Mouse (Mus musculus) embryonic fibroblast, embryonic 13.5 days (primary cell): ENCODE data around the gene St8sia1. TPM values are rescaled to one million over a fixed set of nuclear protein-coding genes. Genes with fewer than 3 reads are reported as not detected.

ENCODE experiments used
- H3K27ac ChIP-seq: 2 replicates; pipeline ENCODE4 v1.5.1; 2012; ENCODE audit warnings: low read length, control low read depth, inconsistent platforms; ENCODE audit not compliant: insufficient read depth
- H3K4me1 ChIP-seq: 2 replicates; pipeline ENCODE4 v1.6.1; 2011; ENCODE audit warnings: low read length; ENCODE audit not compliant: control insufficient read depth, insufficient read depth
- H3K4me3 ChIP-seq: 2 replicates; pipeline ENCODE4 v1.5.1; 2011; ENCODE audit warnings: mild to moderate bottlenecking, control low read depth, low read length; ENCODE audit not compliant: insufficient read depth
- CTCF ChIP-seq: IDR thresholded peaks from 2 replicates; pipeline ENCODE4 v1.5.1; 2011; ENCODE audit warnings: mild to moderate bottlenecking, control low read depth, low read length, moderate library complexity, borderline replicate concordance; ENCODE audit not compliant: insufficient read depth
- POLR2A ChIP-seq: IDR thresholded peaks from 2 replicates; pipeline ENCODE4 v1.6.1; 2011; ENCODE audit warnings: low read depth, mild to moderate bottlenecking, control low read depth, low read length, moderate library complexity
- polyA plus RNA-seq: library from polyadenylated mRNA; stranded (reverse); fragments of >200 nt; gene quantifications from 2 replicates; pipeline ENCODE4 v1.2.4, GENCODE M21; 2011; ENCODE audit warnings: low read depth; ENCODE audit not compliant: missing spikeins, insufficient read length

The St8sia1 gene
- polyA plus RNA-seq, 1 experiment = 0.07 TPM

- no peak for TF ChIP-seq CTCF
- no peak for TF ChIP-seq POLR2A
- Histone ChIP-seq H3K4me1 (no peaks in the 10 kb centered on the region), H3K4me3 (no peak overlapping the region), H3K27ac (no peak overlapping the region)
These were observed 183.0 kb downstream of the St8sia1 start for GRCm38 (mm10) chr6:142781286-142781685.

- TF ChIP-seq POLR2A (no peak), CTCF (no peak)
- Histone ChIP-seq H3K27ac (no peak overlapping the region), H3K4me1 (no peaks in the 10 kb centered on the region), H3K4me3 (no peak overlapping the region)
These were observed 183.6 kb downstream of the St8sia1 start for GRCm38 (mm10) chr6:142780574-142781033.

- Histone ChIP-seq H3K4me1 (no peaks in the 10 kb centered on the region), H3K4me3 (no peak overlapping the region), H3K27ac (no peak overlapping the region)
- no peak for TF ChIP-seq CTCF
- no peak for TF ChIP-seq POLR2A
These were observed 184.3 kb downstream of the St8sia1 start for GRCm38 (mm10) chr6:142779812-142780573.

- Histone ChIP-seq H3K27ac (no peak overlapping the region), H3K4me3 (no peak overlapping the region), H3K4me1 (no peaks in the 10 kb centered on the region)
- TF ChIP-seq CTCF (peak; percentile 21; the same call in 1 of the 2 replicates), POLR2A (no peak)
These were observed 185.0 kb downstream of the St8sia1 start for GRCm38 (mm10) chr6:142779045-142779811.

- Histone ChIP-seq H3K4me3 (no peak overlapping the region), H3K4me1 (no peaks in the 10 kb centered on the region), H3K27ac (no peak overlapping the region)
- TF ChIP-seq POLR2A (no peak), CTCF (no peak)
These were observed 187.3 kb downstream of the St8sia1 start for GRCm38 (mm10) chr6:142776935-142777334.

- no peaks in the 10 kb centered on the region for H3K4me1 ChIP-seq
These were observed 190.7 kb downstream of the St8sia1 start for GRCm38 (mm10) chr6:142773566-142773965.

GRCm38 (mm10) chr6:142771643-142772042, 192.6 kb downstream of the St8sia1 start:
- TF ChIP-seq CTCF (no peak), POLR2A (no peak)
- Histone ChIP-seq H3K27ac (no peak overlapping the region), H3K4me1 (no peaks in the 10 kb centered on the region), H3K4me3 (no peak overlapping the region)

More at GRCm38 (mm10) chr6:142773566-142773965, 190.7 kb downstream of the St8sia1 start:
- H3K4me3 ChIP-seq = no peak overlapping the region
- H3K27ac ChIP-seq = no peak overlapping the region
- TF ChIP-seq POLR2A = no peak
- TF ChIP-seq CTCF = no peak

Other genes starting within 250 kb of the St8sia1 start
- 40.3 and 44.1 TPM in 2 replicates for gene Cmas, start 207.8 kb downstream of the St8sia1 start, polyA plus RNA-seq
- gene Sult6b2, start 159.9 kb downstream of the St8sia1 start, polyA plus RNA-seq = not detected in 2 replicates
- 9.0 and 13.1 TPM in 2 replicates for gene C2cd5, start 135.7 kb upstream of the St8sia1 start, polyA plus RNA-seq
- 46.1 and 48.6 TPM in 2 replicates for gene Etnk1, start 202.8 kb upstream of the St8sia1 start, polyA plus RNA-seq